In the genomic region with DNA sequence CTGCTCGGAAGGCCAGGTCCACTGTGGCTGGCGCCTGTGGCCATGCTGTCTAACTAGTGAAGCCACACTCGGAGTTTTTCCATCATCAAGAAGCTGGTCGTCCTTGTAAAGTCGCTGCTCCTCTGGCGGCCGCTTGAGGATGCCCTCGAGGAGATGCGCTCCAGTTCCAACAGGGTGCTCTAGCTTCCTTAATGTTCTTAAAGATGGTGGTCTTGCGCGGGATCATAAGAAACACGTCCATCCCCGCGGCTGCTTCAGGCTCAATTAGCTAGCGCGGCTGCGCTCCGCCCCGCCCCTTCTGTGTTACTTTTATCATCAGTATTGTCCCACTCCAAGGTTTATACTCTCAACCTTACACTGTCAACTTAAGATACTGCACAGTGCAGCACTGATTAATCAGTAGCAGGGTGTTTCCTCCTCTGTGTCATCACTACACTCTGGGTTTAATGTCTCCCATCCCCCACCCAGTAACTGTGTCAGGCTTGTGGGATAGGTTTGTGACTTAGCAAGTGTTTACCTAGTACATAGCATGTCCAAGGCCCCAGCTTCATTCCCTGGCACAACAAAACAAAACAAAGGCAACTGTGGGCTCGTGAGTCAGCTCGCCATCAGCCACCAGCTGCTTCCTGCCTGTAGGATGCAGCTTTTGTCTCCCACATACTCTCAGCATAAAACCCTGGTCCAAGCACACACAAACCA, we compare ENCODE assay signal across 8 mouse cellular contexts. TPM values are rescaled to one million over a fixed set of nuclear protein-coding genes. Genes with fewer than 3 reads are reported as not detected.
A peak's percentile ranks its signal among the peaks of the same experiment; 100 is the strongest.
DNase-seq lines count a peak whose midpoint lies in the region.

No protein-coding gene starts in this region.

- DNase-seq in heart, adult 11 months = peak; percentile 73
- DNase-seq in heart, adult 8-10 months (ENCODE audit: low spot score) = no peak
- peak; percentile 57 to 67 for DNase-seq in right cerebral cortex, adult 2 months (ENCODE audit: low spot score in 2 of 2)
- DNase-seq in right cerebral cortex, postnatal 10 days (ENCODE audit: low spot score in 2 of 2) = no peak
- peak; percentile 46 to 62 for DNase-seq in layer of hippocampus, adult 8-10 months (ENCODE audit: low spot score in 2 of 2)
- peak; percentile 39 for DNase-seq in right cerebral cortex, postnatal 25 days
- no peak for DNase-seq in kidney, postnatal 25 days
- DNase-seq in urinary bladder, postnatal 25 days (ENCODE audit: low spot score) = no peak

RNA-seq across cellular contexts. Expression of a gene that starts 41.1 kb away (rescaled TPM):
- total RNA-seq in heart, adult 8-10 months (2022) = 10 to 100 TPM in 3 of 4 experiments, 1 to 10 TPM in 1; 9.7 to 16.5 (median 11.5) TPM
- 10 to 100 TPM; 17.0 to 23.2 (median 21.1) TPM for total RNA-seq in layer of hippocampus, adult 8-10 months (2022)

Comparison
In these comparisons a context has a peak if more than half of its experiments do, and no peak if none do; other contexts are left out.
1. DNase-seq: peak in heart, adult 11 months (single experiment), right cerebral cortex, adult 2 months (2 of 2), layer of hippocampus, adult 8-10 months (2 of 2) and right cerebral cortex, postnatal 25 days (single experiment); none in heart, adult 8-10 months (single experiment), right cerebral cortex, postnatal 10 days (0 of 2), kidney, postnatal 25 days (0 of 2) and urinary bladder, postnatal 25 days (single experiment).